Mouse (Mus musculus) thymus, postnatal 0 days (tissue): Measurements from ENCODE around the gene Ankrd11. TPM values are rescaled to one million over a fixed set of nuclear protein-coding genes. Genes with fewer than 3 reads are reported as not detected.

Source experiments
- DNase-seq: peaks from one replicate; pipeline ENCODE4 v3.0.0-alpha.2; 2015; ENCODE audit warnings: low spot score
- polyA plus RNA-seq: library from polyadenylated mRNA; unstranded; fragments of >200 nt; fragmentation: Nextera tagmentation; extraction: Ambion mirVana; gene quantifications from 2 replicates; pipeline ENCODE4 v1.2.1, GENCODE M21; 2015

Gene Ankrd11
- polyA plus RNA-seq, 1 experiment from 2014 or later: 78.6 TPM

DNA sequence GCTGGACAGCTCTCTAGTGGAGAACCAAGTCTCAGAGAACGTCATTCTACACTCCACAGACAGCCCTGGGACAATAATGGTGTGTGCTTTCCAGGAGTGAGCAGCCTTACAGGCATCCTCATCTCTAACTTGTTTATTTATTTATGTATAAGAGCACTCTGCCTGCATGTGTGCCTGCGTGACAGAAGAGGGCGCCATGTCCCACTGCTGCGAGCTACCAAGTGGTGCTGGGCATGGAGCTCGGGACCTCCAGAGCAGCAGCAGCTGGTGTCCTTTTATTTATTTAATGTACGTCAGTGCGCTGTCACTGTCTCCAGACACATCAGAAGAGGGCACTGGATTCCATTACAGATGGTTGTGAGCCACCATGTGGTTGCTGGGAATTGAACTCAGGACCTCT, 115.3 kb downstream of the Ankrd11 start:
- DNase-seq: peak; percentile 39

GRCm38 (mm10) chr8:122925939-122926722, 115.9 kb downstream of the Ankrd11 start:
- DNase-seq: no peak

DNA sequence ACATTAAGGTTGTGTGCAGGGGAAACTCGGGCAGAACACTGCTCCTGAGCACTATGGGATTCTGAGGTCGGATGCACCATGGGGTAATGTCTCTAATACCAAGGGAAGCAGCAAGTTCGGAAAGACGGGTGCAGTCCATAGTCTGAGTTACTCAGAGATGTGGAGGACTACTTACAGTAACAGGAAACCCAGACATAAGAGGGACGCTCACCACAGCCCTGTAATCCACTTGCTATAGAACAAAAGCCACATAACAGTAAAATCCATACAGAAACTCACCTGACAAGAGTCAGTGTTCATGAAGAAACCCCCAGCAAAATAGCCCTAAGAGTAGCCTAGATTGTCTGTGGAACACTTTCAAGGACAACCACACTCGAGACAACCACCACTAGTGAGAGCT, 118.0 kb downstream of the Ankrd11 start:
- peak; percentile 46 for DNase-seq

GRCm38 (mm10) chr8:122923431-122924090, 118.5 kb downstream of the Ankrd11 start:
- no peak for DNase-seq

GRCm38 (mm10) chr8:122922945-122923344, 119.1 kb downstream of the Ankrd11 start:
- no peak for DNase-seq

DNA sequence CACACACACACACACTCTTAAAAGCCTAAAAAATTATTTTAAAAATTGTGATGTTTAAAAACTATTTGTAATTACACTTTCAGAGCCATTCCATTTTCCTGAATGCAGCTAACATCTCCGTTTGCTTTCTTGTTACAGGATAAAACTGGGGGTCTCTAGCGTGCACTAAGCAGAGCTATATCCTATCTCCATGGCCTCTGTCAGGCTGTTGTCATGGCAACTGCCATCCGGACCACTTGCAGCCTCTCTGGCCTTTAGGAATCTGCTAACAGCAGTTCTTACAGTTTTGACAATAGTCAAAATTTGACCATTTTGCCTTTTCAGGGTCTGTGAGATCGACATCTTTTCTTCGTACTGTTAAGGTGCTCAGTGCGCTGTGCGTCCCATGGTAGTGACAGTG, 121.2 kb downstream of the Ankrd11 start:
- DNase-seq: no peak

DNA sequence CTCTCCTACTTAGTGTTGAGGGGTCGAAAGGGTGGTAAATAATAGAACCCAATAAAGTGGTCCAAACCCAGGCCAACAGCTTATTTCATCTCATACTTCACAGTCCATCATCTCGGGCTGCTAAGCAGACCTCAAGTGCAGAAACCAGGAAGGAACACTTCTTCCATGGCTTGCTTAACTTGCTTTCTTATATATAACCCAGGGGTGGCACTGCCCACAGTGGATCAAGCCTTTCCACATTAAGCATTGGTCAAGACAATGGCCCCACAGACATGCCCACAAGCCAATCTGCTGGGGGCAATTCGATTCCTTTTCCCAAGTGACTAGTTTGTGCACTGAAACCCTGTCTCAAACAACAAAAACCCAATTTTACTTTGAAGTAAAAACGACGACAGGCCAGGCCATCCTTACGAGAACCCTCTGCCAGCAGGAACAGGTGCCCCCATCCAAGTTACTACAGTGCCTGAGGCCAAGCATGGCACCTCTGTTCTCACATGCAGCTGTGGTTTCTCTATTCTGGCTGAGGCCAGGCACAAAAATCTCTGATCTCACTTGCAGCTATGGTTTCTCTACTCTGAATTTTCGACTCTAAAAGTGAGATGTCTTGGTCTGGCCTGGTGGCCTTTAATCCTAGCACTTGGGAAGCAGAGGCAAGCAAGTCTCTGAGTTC, 123.5 kb downstream of the Ankrd11 start:
- DNase-seq: peak; percentile 57

- DNase-seq: peak; percentile 44
Measured at GRCm38 (mm10) chr8:122917531-122918392, 124.3 kb downstream of the Ankrd11 start.

DNA sequence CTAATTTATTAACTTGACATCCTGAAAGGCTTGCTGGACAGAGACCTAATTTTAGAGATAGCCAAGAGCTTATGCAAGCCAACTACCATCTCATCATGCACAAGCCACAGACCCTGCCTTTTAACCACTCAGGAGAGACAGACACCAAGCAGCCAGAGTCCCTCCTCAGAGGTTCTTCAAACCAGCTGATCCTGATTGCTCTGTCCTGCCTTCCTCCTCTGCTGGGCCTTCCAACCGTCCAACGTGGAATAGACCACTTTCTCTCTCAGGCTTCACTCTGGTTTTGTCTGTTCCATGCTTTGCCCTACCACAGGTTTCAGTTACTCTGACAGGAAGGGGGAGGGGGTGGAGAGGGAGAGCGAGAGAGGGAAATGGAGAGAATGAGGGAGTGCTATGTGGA, 125.3 kb downstream of the Ankrd11 start:
- DNase-seq: peak; percentile 29

GRCm38 (mm10) chr8:122912871-122913270, 129.2 kb downstream of the Ankrd11 start:
- no peak for DNase-seq

- peak; percentile 36 for DNase-seq
Measured at GRCm38 (mm10) chr8:122912150-122912549, 129.9 kb downstream of the Ankrd11 start.

DNA sequence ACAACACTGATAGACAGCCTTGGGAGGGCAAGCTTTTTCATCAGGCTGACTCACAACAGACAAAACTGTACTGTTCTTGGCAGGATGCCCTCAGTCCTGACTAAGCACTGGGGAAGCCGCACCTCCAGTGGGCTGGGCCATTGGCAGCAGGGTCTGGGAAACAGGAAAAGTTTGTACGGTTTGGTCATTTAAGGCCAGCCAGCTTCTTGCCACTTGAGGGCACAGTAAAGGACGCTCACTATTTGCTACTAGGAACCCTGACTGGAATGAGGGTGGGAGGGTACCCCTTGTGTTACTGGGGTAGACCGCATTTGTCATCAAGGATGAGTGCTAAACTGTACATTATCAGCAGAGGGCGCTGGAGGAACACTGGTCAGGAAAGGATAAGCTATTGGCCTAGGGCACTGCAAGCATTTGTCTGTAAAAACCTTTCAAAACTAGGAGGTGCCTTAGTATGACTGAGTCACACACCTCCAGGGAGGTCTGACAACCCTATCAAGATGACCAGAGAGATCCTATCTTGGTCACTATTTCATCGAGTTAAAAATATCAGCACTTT, 135.5 kb downstream of the Ankrd11 start:
- DNase-seq: peak; percentile 89

- no peak for DNase-seq
Measured at GRCm38 (mm10) chr8:122905346-122905745, 136.7 kb downstream of the Ankrd11 start.

DNA sequence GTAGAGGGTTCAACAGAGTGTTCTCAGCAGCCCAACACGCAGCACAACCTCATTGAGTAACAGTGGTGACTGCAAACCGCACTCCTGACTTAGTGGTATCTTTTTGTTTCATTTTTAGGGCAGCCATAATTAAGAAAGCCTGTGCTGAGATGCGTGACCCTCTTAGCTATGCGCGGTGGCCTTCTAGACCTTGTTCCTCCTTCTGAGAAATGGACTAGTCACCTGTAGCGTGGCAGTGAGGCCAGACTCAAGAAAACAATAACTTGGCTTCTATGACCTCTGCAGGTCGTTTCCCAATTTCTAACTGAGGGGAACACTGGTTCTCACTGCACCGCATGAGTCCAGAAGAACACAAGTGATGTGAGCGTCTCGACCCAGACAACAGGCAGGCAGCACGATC, 137.6 kb downstream of the Ankrd11 start:
- no peak for DNase-seq

DNA sequence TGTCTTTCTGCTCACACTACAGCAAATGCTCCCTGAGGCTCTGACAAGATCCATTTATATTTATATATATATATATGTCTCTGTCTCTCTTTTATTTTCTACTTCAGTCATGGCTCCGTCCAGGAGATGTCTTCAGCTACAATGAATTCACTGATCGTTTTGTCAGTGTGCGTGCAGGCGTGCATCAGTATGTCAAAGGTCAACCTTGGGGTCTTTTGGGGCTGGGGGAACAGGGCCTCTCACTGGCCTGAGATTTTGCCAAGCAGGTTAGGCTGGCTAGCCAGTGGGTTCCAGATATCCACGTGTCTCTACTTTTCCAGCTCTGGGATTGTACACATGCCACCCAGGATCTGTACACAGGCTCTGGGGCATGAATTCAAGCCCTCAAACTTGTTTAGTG, 139.1 kb downstream of the Ankrd11 start:
- DNase-seq: no peak

- DNase-seq: no peak
Measured at GRCm38 (mm10) chr8:122902581-122902980, 139.5 kb downstream of the Ankrd11 start.

DNA sequence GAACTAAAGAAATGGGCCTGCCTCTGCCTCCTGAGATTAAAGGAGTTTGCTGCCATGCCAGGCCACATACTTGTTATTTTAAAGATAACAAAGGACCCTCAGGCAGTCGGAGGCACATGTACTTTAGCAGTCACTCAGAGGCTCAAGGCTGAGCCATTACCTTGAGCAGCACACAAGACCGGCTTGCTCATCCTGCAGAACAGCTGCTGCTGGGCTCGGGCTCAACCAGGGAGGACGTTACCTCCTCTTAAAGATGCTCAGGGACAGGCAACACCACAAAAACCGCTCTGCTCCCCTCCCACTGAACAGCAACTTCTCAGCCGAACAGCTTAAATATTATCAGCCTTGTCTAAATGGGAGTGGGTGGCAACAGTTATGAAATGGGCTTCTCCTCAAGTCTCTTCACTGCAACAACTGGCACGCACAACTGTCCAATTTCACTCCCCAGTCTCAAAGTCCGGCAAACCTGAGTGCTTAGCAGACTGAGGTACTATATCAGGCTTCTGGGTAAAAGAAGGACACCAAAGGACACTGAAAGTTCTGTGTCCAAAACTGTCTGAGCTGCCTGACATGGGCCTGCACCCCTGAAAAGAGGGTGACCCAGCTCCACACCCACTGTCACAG, 140.1 kb downstream of the Ankrd11 start:
- DNase-seq: no peak

GRCm38 (mm10) chr8:122901476-122901875, 140.6 kb downstream of the Ankrd11 start:
- DNase-seq: no peak

DNA sequence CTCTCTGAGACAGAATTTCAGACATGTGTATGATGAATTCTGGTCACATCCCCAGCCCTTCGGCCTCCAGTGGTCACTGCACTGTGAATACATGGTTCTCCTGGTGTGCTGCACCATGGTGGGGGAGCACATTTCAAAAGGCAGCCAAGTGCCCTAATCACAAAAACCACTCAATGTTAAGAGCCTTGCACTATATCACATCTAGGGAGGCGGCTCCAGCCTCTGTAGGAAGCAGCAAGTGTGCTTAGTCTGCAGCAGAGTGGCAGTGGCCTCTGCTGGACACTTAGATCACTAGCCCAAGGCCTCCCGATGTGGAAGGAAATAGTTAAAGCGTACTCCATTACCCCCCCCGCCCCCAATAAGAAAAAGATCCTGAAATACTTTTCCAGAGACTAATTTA, 143.0 kb downstream of the Ankrd11 start:
- no peak for DNase-seq

- no peak for DNase-seq
Measured at GRCm38 (mm10) chr8:122898473-122898872, 143.6 kb downstream of the Ankrd11 start.

GRCm38 (mm10) chr8:122898018-122898417, 144.1 kb downstream of the Ankrd11 start:
- no peak for DNase-seq
